Mouse (Mus musculus): Measurements from ENCODE around the gene Pramel7. TPM values are rescaled to one million over a fixed set of nuclear protein-coding genes. Genes with fewer than 3 reads are reported as not detected.

Gene Pramel7
- polyA plus RNA-seq, 1 experiment: 0.21 TPM

GRCm38 (mm10) chr2:87515457-87516060, 18.7 kb upstream of the Pramel7 start:
- no peaks in the 10 kb centered on the region for H3K27me3 ChIP-seq (ENCODE audit: control insufficient read depth, insufficient read depth, low read length)
- no peak overlapping the region for H3K27ac ChIP-seq (ENCODE audit: control insufficient read depth, insufficient read depth, low read depth, low read length)
- no peaks in the 10 kb centered on the region for H3K4me1 ChIP-seq (ENCODE audit: control insufficient read depth, insufficient read depth, low read length)
- H3K36me3 ChIP-seq (ENCODE audit: control insufficient read depth, insufficient read depth, low read length): no peaks in the 10 kb centered on the region
- no peak overlapping the region for H3K4me3 ChIP-seq (ENCODE audit: control insufficient read depth, low read depth, low read length)
- no peak for TF ChIP-seq POLR2A (IDR thresholded peaks at IDR 0.05; ENCODE audit: control insufficient read depth, low read depth, low read length)
- TF ChIP-seq CTCF (IDR thresholded peaks at IDR 0.05; ENCODE audit: control insufficient read depth, insufficient read depth, insufficient replicate concordance, low read depth, low read length): no peak

GRCm38 (mm10) chr2:87515046-87515445, 18.2 kb upstream of the Pramel7 start:
- TF ChIP-seq POLR2A (IDR thresholded peaks at IDR 0.05; ENCODE audit: control insufficient read depth, low read depth, low read length) (no peak), CTCF (IDR thresholded peaks at IDR 0.05; ENCODE audit: control insufficient read depth, insufficient read depth, insufficient replicate concordance, low read depth, low read length) (no peak)
- Histone ChIP-seq H3K27me3 (ENCODE audit: control insufficient read depth, insufficient read depth, low read length) (no peaks in the 10 kb centered on the region), H3K4me3 (ENCODE audit: control insufficient read depth, low read depth, low read length) (no peak overlapping the region), H3K4me1 (ENCODE audit: control insufficient read depth, insufficient read depth, low read length) (no peaks in the 10 kb centered on the region), H3K27ac (ENCODE audit: control insufficient read depth, insufficient read depth, low read depth, low read length) (no peak overlapping the region), H3K36me3 (ENCODE audit: control insufficient read depth, insufficient read depth, low read length) (no peaks in the 10 kb centered on the region)

GRCm38 (mm10) chr2:87506265-87506664, 9.4 kb upstream of the Pramel7 start, which contains the start of gene Pramel6:
TSS of gene Pramel6 (plus strand) at chr2:87506565.
- Histone ChIP-seq H3K36me3 (ENCODE audit: control insufficient read depth, insufficient read depth, low read length) (no peaks in the 10 kb centered on the region), H3K4me3 (ENCODE audit: control insufficient read depth, low read depth, low read length) (no peak within 1 kb of the TSS), H3K4me1 (ENCODE audit: control insufficient read depth, insufficient read depth, low read length) (no peaks in the 10 kb centered on the region), H3K27me3 (ENCODE audit: control insufficient read depth, insufficient read depth, low read length) (no peaks in the 10 kb centered on the region), H3K27ac (ENCODE audit: control insufficient read depth, insufficient read depth, low read depth, low read length) (no peak within 1 kb of the TSS)
- TF ChIP-seq POLR2A (IDR thresholded peaks at IDR 0.05; ENCODE audit: control insufficient read depth, low read depth, low read length) (no peak), CTCF (IDR thresholded peaks at IDR 0.05; ENCODE audit: control insufficient read depth, insufficient read depth, insufficient replicate concordance, low read depth, low read length) (no peak)

GRCm38 (mm10) chr2:87482276-87482675, 14.6 kb downstream of the Pramel7 start:
- TF ChIP-seq CTCF (IDR thresholded peaks at IDR 0.05; ENCODE audit: control insufficient read depth, insufficient read depth, insufficient replicate concordance, low read depth, low read length): no peak
- no peak for TF ChIP-seq POLR2A (IDR thresholded peaks at IDR 0.05; ENCODE audit: control insufficient read depth, low read depth, low read length)
- H3K36me3 ChIP-seq (ENCODE audit: control insufficient read depth, insufficient read depth, low read length): no peaks in the 10 kb centered on the region
- no peaks in the 10 kb centered on the region for H3K27me3 ChIP-seq (ENCODE audit: control insufficient read depth, insufficient read depth, low read length)
- H3K4me1 ChIP-seq (ENCODE audit: control insufficient read depth, insufficient read depth, low read length): no peaks in the 10 kb centered on the region
- H3K4me3 ChIP-seq (ENCODE audit: control insufficient read depth, low read depth, low read length): no peak overlapping the region
- no peak overlapping the region for H3K27ac ChIP-seq (ENCODE audit: control insufficient read depth, insufficient read depth, low read depth, low read length)

GRCm38 (mm10) chr2:87481158-87481557, 15.7 kb downstream of the Pramel7 start:
- TF ChIP-seq POLR2A (IDR thresholded peaks at IDR 0.05; ENCODE audit: control insufficient read depth, low read depth, low read length): no peak
- no peak for TF ChIP-seq CTCF (IDR thresholded peaks at IDR 0.05; ENCODE audit: control insufficient read depth, insufficient read depth, insufficient replicate concordance, low read depth, low read length)
- H3K4me3 ChIP-seq (ENCODE audit: control insufficient read depth, low read depth, low read length): no peak overlapping the region
- H3K27me3 ChIP-seq (ENCODE audit: control insufficient read depth, insufficient read depth, low read length): no peaks in the 10 kb centered on the region
- no peaks in the 10 kb centered on the region for H3K4me1 ChIP-seq (ENCODE audit: control insufficient read depth, insufficient read depth, low read length)
- no peaks in the 10 kb centered on the region for H3K36me3 ChIP-seq (ENCODE audit: control insufficient read depth, insufficient read depth, low read length)
- H3K27ac ChIP-seq (ENCODE audit: control insufficient read depth, insufficient read depth, low read depth, low read length): no peak overlapping the region

- no peaks in the 10 kb centered on the region for H3K4me1 ChIP-seq (ENCODE audit: control insufficient read depth, insufficient read depth, low read length)
- H3K36me3 ChIP-seq (ENCODE audit: control insufficient read depth, insufficient read depth, low read length): no peaks in the 10 kb centered on the region
- no peak overlapping the region for H3K27ac ChIP-seq (ENCODE audit: control insufficient read depth, insufficient read depth, low read depth, low read length)
- H3K27me3 ChIP-seq (ENCODE audit: control insufficient read depth, insufficient read depth, low read length): no peaks in the 10 kb centered on the region
- TF ChIP-seq CTCF (IDR thresholded peaks at IDR 0.05; ENCODE audit: control insufficient read depth, insufficient read depth, insufficient replicate concordance, low read depth, low read length) (no peak), POLR2A (IDR thresholded peaks at IDR 0.05; ENCODE audit: control insufficient read depth, low read depth, low read length) (no peak)
- H3K4me3 ChIP-seq (ENCODE audit: control insufficient read depth, low read depth, low read length): no peak overlapping the region
Measured at GRCm38 (mm10) chr2:87480207-87480606, 16.7 kb downstream of the Pramel7 start.

GRCm38 (mm10) chr2:87461769-87462168, 35.1 kb downstream of the Pramel7 start:
- no peak overlapping the region for H3K27ac ChIP-seq (ENCODE audit: control insufficient read depth, insufficient read depth, low read depth, low read length)
- no peaks in the 10 kb centered on the region for H3K36me3 ChIP-seq (ENCODE audit: control insufficient read depth, insufficient read depth, low read length)
- no peak overlapping the region for H3K4me3 ChIP-seq (ENCODE audit: control insufficient read depth, low read depth, low read length)
- H3K4me1 ChIP-seq (ENCODE audit: control insufficient read depth, insufficient read depth, low read length): no peaks in the 10 kb centered on the region
- no peaks in the 10 kb centered on the region for H3K27me3 ChIP-seq (ENCODE audit: control insufficient read depth, insufficient read depth, low read length)
- TF ChIP-seq POLR2A (IDR thresholded peaks at IDR 0.05; ENCODE audit: control insufficient read depth, low read depth, low read length) (no peak), CTCF (IDR thresholded peaks at IDR 0.05; ENCODE audit: control insufficient read depth, insufficient read depth, insufficient replicate concordance, low read depth, low read length) (no peak)
